Mouse (Mus musculus): Measurements from ENCODE around the gene Ecm1. TPM values are rescaled to one million over a fixed set of nuclear protein-coding genes. Genes with fewer than 3 reads are reported as not detected.

The Ecm1 gene
- polyA plus RNA-seq, 1 experiment = 38.2 TPM

DNA sequence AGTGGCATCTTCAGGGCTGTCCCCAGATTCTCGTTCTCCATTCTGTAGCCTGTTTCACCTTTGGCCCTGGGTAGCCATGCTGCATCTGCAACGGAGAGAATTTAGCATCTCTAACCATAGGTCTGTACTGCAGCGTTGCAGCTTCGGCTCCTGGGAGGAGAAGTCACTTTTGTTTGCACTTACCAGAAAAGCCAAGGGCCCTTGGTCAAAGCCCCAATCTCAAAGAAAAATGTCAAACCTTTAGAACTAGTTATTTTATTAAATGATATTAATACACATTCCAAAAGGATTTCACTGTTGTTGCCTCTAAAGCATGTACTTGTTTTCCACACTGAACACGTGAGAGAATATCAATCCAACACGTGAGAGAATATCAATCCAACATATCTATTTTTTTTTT is 20.7 kb upstream of the Ecm1 start, which contains the start of gene Tars2:
Gene Tars2, minus strand, starts transcription at position 101 of the 400 bp plus-strand sequence.
- TF ChIP-seq CTCF (IDR thresholded peaks at IDR 0.05; ENCODE audit: control insufficient read depth, insufficient read depth, low read length) (no peak), POLR2A (IDR thresholded peaks at IDR 0.05; ENCODE audit: borderline replicate concordance, control insufficient read depth, low read depth, low read length) (no peak)
- no peak within 1 kb of the TSS for H3K27ac ChIP-seq (ENCODE audit: control insufficient read depth, insufficient read depth, low read depth, low read length, poor library complexity)
- H3K4me3 ChIP-seq (replicated peaks; ENCODE audit: control insufficient read depth, low read depth, low read length) = no peak within 1 kb of the TSS
- WGBS = 85% methylated on average over 6 of the region's 6 CpGs
- no peaks in the 10 kb centered on the region for H3K4me1 ChIP-seq (ENCODE audit: control insufficient read depth, insufficient read depth, low read length)

DNA sequence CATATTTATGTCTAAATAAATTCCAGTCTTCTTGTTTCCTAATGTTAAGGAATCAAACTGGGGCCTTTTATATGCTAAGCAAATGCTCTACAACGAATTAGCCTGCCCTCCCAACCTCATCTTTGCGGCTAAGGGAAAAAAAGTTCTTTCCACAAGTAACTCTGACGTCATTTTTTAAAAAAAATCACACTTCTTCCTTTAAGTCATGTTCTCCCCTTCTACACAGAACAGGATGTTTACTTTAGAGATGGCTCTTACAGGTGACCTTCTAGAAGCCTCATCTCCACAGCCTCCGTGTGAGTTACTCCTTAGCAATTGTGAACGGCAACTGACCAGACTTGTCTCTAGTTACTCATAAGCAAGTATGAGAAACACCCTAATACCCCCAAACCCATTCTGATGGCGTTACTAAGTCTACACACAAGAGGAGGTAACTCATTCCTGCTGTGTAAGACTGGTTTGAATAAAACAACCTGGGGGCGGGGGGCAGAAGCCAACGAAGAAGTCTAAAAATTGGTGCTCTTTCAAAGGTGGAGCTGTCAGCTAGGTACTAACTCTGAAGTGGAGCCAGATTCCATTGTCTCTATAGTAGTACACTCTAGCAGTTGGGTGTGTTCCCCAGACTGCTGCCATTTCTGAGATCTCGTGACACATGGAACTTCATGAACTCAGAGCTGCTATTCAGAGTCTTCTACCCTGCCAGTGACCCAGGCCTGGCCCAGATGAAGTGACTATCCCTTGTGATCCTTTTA is 19.3 kb upstream of the Ecm1 start:
- H3K4me3 ChIP-seq (replicated peaks; ENCODE audit: control insufficient read depth, low read depth, low read length) = no peak overlapping the region
- WGBS = 46% methylated on average over 9 of the region's 9 CpGs
- TF ChIP-seq CTCF (IDR thresholded peaks at IDR 0.05; ENCODE audit: control insufficient read depth, insufficient read depth, low read length) = no peak
- no peak for TF ChIP-seq POLR2A (IDR thresholded peaks at IDR 0.05; ENCODE audit: borderline replicate concordance, control insufficient read depth, low read depth, low read length)
- H3K4me1 ChIP-seq (ENCODE audit: control insufficient read depth, insufficient read depth, low read length) = no peaks in the 10 kb centered on the region
- no peak overlapping the region for H3K27ac ChIP-seq (ENCODE audit: control insufficient read depth, insufficient read depth, low read depth, low read length, poor library complexity)

DNA sequence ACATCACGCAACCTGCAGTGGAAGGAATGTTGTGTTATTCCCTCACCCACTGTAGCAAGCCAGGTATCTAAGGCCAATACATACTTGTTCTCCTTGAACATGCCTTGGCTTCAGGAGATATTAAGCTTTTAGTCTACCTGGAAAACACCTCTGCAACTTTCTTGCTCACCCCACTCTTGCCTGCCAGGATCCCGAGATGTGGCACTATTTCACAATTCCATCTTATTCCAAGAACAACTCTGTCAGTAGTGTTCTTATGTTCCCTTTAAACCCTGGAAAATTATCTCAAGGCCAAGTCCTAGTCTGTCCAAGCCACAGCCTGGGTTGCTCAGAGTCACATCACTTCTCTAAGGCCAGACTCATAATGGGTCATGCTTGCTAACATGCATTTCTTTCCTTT is 17.4 kb upstream of the Ecm1 start:
- no peak for TF ChIP-seq POLR2A (IDR thresholded peaks at IDR 0.05; ENCODE audit: borderline replicate concordance, control insufficient read depth, low read depth, low read length)
- TF ChIP-seq CTCF (IDR thresholded peaks at IDR 0.05; ENCODE audit: control insufficient read depth, insufficient read depth, low read length) = no peak
- no peak overlapping the region for H3K4me3 ChIP-seq (replicated peaks; ENCODE audit: control insufficient read depth, low read depth, low read length)
- no peak overlapping the region for H3K27ac ChIP-seq (ENCODE audit: control insufficient read depth, insufficient read depth, low read depth, low read length, poor library complexity)
- 70% methylated on average over 2 of the region's 2 CpGs for WGBS
- no peaks in the 10 kb centered on the region for H3K4me1 ChIP-seq (ENCODE audit: control insufficient read depth, insufficient read depth, low read length)

DNA sequence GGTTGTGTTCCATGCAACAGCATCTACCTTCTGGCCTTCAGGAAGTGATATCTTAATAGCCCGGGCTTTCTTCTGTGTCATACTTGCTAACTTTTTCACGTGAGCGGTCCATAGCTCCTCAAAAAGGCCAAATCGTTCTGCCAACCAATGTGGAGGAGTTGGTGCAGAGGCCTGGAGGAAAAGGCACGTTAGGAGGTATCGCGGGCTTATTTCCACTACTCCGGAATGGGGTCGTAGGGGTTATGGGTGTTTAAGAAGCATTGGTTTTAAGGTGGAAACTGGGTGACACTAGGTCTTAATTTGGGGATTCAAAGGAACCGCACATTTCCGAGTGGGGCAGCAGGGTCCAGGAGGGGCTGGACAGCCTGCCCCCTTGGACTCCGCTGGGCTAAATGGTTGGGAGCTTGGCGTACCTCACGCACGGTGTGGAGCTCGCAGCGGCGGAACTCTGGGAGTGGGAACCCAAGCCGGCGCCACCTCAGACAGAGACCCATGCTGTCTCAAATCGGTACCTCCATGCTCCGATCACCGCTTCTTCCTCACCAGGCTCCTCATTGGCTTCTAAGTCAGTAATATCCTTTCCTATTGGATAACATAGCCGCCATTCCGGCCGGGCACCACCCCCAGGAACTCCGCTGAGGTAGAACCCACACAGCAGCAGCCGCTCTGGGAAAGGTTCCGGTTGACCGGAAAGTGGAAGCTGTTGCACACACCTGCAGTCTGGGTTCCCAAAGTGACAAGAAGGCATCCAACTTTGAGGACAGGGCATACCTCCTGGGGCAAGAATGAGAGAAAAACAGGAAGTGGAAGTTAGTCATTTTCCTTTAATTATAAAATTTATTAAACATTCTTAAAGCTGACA is 15.2 kb upstream of the Ecm1 start:
- peak overlapping the region; percentile 36; the same call in 1 of the 2 replicates for H3K27ac ChIP-seq (ENCODE audit: control insufficient read depth, insufficient read depth, low read depth, low read length, poor library complexity)
- H3K4me3 ChIP-seq (replicated peaks; ENCODE audit: control insufficient read depth, low read depth, low read length) = peak overlapping the region; percentile 89
- WGBS = under 1% methylated on average over 30 of the region's 30 CpGs
- TF ChIP-seq CTCF (IDR thresholded peaks at IDR 0.05; ENCODE audit: control insufficient read depth, insufficient read depth, low read length) (no peak), POLR2A (IDR thresholded peaks at IDR 0.05; ENCODE audit: borderline replicate concordance, control insufficient read depth, low read depth, low read length) (peak; percentile 62; the same call in 1 of the 2 replicates)
- no peaks in the 10 kb centered on the region for H3K4me1 ChIP-seq (ENCODE audit: control insufficient read depth, insufficient read depth, low read length)

DNA sequence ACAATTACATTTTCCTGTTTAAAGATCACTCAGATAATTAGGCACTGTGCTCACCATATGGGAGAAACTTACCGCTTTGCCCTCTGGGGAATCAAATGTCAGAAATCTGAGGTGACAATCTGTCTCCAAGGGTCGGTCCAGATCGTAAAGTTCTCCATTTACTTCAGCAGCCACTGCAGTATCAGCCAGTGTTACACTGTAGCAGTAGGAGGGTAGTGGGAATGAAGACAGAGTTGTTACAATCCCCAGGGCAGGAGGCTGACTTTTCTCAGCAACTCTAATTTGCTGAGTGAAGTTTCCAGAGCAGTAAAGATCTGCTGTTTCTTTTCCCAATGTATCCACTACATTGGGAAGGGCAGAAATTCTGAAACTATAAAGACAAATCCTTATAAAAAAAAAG is 13.6 kb upstream of the Ecm1 start:
- WGBS = 81% methylated on average over 3 of the region's 3 CpGs
- no peak overlapping the region for H3K27ac ChIP-seq (ENCODE audit: control insufficient read depth, insufficient read depth, low read depth, low read length, poor library complexity)
- H3K4me3 ChIP-seq (replicated peaks; ENCODE audit: control insufficient read depth, low read depth, low read length) = no peak overlapping the region
- no peaks in the 10 kb centered on the region for H3K4me1 ChIP-seq (ENCODE audit: control insufficient read depth, insufficient read depth, low read length)
- TF ChIP-seq CTCF (IDR thresholded peaks at IDR 0.05; ENCODE audit: control insufficient read depth, insufficient read depth, low read length) = no peak

DNA sequence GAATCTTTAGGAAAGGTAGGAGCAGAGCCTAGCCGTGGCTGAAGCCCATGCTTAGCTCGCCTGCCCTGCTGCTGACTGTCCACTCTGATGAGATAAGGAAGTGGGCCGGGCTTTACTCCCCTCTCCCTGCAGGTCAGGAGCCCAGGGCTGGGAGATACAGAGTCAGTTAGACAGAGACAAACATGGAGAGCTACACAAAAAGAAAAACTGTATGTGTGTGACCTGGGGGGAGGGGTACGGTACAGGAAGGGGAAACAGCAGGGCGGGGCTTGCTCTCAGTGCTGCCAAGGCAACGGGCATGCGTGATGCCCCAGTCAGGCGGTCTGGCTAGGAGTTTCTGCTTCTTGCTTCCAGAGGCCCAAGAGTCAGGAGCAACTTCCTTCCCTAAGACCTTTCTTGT is 1.0 kb upstream of the Ecm1 start:
- 43% methylated on average over 8 of the region's 8 CpGs for WGBS

DNA sequence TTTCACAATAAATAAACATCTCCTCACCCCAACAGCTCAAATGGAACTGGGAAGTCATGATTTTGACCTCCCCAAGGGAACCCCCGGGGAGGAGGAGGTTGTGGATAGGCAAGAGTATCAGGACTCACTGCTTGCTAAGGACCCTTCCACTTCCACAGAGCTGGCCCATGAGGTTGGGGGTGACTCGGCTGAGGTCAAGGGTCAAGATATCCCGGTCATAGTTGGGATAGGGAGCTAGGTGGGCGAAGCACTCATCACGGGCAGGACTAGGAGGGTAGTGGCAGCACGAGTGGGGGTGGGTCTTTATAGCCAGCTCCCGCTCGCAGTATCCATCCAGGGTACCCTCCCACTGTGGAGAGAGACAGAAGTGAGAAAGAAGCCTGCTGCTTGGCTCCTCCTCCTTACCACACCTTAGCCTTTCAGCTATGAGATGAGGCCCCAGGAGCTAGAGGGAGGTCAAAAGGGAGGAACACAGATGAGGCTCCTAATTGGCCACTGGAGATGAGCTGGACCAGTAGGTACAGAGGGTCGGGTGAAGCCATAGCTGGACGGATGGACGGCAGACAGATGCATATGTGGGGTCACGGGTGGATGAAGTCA is 4.2 kb downstream of the Ecm1 start:
- no peaks in the 10 kb centered on the region for H3K4me1 ChIP-seq (ENCODE audit: control insufficient read depth, insufficient read depth, low read length)
- no peak overlapping the region for H3K4me3 ChIP-seq (replicated peaks; ENCODE audit: control insufficient read depth, low read depth, low read length)
- TF ChIP-seq POLR2A (IDR thresholded peaks at IDR 0.05; ENCODE audit: borderline replicate concordance, control insufficient read depth, low read depth, low read length) = no peak
- TF ChIP-seq CTCF (IDR thresholded peaks at IDR 0.05; ENCODE audit: control insufficient read depth, insufficient read depth, low read length) = no peak
- H3K27ac ChIP-seq (ENCODE audit: control insufficient read depth, insufficient read depth, low read depth, low read length, poor library complexity) = no peak overlapping the region
- 83% methylated on average over 12 of the region's 12 CpGs for WGBS

More for the DNA sequence above, 1.0 kb upstream of the Ecm1 start:
- Histone ChIP-seq H3K27ac (ENCODE audit: control insufficient read depth, insufficient read depth, low read depth, low read length, poor library complexity) (peak overlapping the region; percentile 50), H3K4me3 (replicated peaks; ENCODE audit: control insufficient read depth, low read depth, low read length) (no peak overlapping the region), H3K4me1 (ENCODE audit: control insufficient read depth, insufficient read depth, low read length) (peaks cover 3% of the 10 kb centered on the region; the same call in 1 of the 2 replicates)
- TF ChIP-seq CTCF (IDR thresholded peaks at IDR 0.05; ENCODE audit: control insufficient read depth, insufficient read depth, low read length) = no peak
- TF ChIP-seq POLR2A (IDR thresholded peaks at IDR 0.05; ENCODE audit: borderline replicate concordance, control insufficient read depth, low read depth, low read length) = no peak

All from bone marrow, adult 2 months (tissue).